Mouse (Mus musculus): ENCODE results near the gene Atad3a. TPM values are rescaled to one million over a fixed set of nuclear protein-coding genes. Genes with fewer than 3 reads are reported as not detected.

Atad3a gene
- polyA plus RNA-seq, 1 experiment from 2014 or later: 77.4 TPM

DNA sequence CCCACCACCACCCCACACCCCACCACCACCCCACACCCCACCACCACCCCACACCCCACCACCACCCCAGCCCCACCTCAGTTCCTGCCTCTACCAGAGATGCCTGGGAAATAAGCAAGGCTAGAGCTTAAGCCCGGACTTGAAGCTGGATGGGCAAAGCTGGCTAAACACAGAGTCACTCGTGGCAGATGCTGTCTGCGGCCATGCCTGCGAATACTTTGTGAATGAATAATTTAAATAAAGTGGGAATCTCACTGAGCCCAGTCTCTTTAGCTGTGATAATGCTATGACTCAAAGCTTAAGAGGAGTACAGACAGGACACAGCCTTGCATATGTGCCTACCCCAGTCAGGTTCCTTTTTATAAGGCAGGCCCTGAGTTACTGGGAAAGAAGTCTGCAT, 18.6 kb upstream of the Atad3a start:
- Histone ChIP-seq H3K27ac (replicated peaks; ENCODE audit: low read depth, low read length) (no peak overlapping the region), H3K27me3 (ENCODE audit: control insufficient read depth, insufficient read depth, low read length) (peaks cover 4% of the 10 kb centered on the region; the same call in 1 of the 2 replicates), H3K9ac (replicated peaks; ENCODE audit: low read length) (no peak overlapping the region), H3K4me3 (replicated peaks; ENCODE audit: low read depth, low read length) (no peak overlapping the region), H3K4me1 (ENCODE audit: control insufficient read depth, insufficient read depth, low read length) (peaks cover 6% of the 10 kb centered on the region; the same call in 1 of the 2 replicates), H3K36me3 (ENCODE audit: control insufficient read depth, insufficient read depth, low read length) (no peaks in the 10 kb centered on the region), H3K4me2 (ENCODE audit: low read length) (no peak overlapping the region), H3K9me3 (ENCODE audit: control insufficient read depth, low read length) (no peaks in the 10 kb centered on the region)
- ATAC-seq (ENCODE audit: low FRiP score, low TSS enrichment): no peak
- 84% methylated on average over 4 of the region's 4 CpGs for WGBS
- no peak for DNase-seq

DNA sequence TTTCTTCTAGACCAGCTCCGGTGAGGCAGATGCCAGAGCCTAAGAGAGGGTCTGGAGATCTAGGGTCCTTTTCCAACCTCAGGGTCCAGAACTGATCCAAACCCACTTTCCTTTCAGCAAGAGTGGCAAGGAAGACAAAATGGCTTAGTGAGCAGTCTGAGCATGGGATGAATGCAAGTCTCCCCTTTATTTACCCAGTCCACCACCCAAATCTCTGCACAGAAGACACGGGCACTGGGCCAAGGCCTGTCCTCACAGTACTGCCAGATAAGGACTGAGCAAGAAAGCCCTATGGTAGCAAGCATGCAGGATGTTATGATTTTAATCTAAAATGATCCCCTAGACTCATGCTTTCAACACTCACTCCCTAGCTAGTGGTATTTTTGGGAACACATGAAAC, 16.9 kb upstream of the Atad3a start:
- Histone ChIP-seq H3K27ac (replicated peaks; ENCODE audit: low read depth, low read length) (no peak overlapping the region), H3K27me3 (ENCODE audit: control insufficient read depth, insufficient read depth, low read length) (peaks cover 18% of the 10 kb centered on the region; the same call in 1 of the 2 replicates)
- 83% methylated on average over 2 of the region's 2 CpGs for WGBS

DNA sequence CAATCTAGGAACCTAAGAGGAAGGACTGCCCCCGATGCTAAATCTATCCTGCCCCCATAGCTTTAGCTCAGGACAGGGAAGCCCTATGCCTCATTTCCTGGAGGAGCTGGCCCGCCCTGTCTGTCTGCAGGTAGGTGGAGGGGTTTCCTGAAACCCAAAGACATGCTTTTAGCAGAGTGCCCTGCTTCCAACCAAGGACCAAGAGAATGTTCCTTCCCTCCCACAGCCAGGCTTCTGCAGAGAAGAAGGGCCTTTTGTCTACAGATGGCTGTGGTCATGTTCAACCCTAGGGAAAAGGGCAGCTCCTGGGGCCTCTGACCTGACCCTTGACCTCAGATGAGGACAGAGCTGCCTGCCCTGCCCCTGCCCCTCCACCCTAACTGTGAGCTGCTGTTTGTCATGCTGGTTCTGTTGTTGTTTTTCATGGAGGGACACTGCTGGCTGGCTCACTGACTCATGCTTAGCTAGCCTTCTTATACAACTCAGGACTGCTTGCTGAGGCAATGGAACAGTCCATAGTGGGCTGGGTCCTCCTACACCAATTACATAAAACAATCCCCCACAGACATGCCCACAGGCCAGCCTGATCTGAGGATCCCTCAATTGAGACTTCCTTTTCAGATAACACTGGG, 15.9 kb upstream of the Atad3a start:
- no peak overlapping the region for H3K4me2 ChIP-seq (ENCODE audit: low read length)
- no peaks in the 10 kb centered on the region for H3K36me3 ChIP-seq (ENCODE audit: control insufficient read depth, insufficient read depth, low read length)
- H3K27me3 ChIP-seq (ENCODE audit: control insufficient read depth, insufficient read depth, low read length): peaks cover 24% of the 10 kb centered on the region; the same call in 1 of the 2 replicates
- DNase-seq (no peak), ATAC-seq (ENCODE audit: low FRiP score, low TSS enrichment) (no peak)
- peaks cover 12% of the 10 kb centered on the region; the same call in 1 of the 2 replicates for H3K4me1 ChIP-seq (ENCODE audit: control insufficient read depth, insufficient read depth, low read length)
- no peak overlapping the region for H3K9ac ChIP-seq (replicated peaks; ENCODE audit: low read length)
- WGBS: 34% methylated on average over 2 of the region's 2 CpGs
- H3K9me3 ChIP-seq (ENCODE audit: control insufficient read depth, low read length): no peaks in the 10 kb centered on the region
- no peak overlapping the region for H3K27ac ChIP-seq (replicated peaks; ENCODE audit: low read depth, low read length)
- no peak overlapping the region for H3K4me3 ChIP-seq (replicated peaks; ENCODE audit: low read depth, low read length)

More for the DNA sequence above, 16.9 kb upstream of the Atad3a start:
- peaks cover 12% of the 10 kb centered on the region; the same call in 1 of the 2 replicates for H3K4me1 ChIP-seq (ENCODE audit: control insufficient read depth, insufficient read depth, low read length)
- ATAC-seq (ENCODE audit: low FRiP score, low TSS enrichment) (no peak), DNase-seq (no peak)
- H3K4me2 ChIP-seq (ENCODE audit: low read length): no peak overlapping the region
- no peaks in the 10 kb centered on the region for H3K9me3 ChIP-seq (ENCODE audit: control insufficient read depth, low read length)
- H3K4me3 ChIP-seq (replicated peaks; ENCODE audit: low read depth, low read length): no peak overlapping the region
- H3K9ac ChIP-seq (replicated peaks; ENCODE audit: low read length): no peak overlapping the region
- no peaks in the 10 kb centered on the region for H3K36me3 ChIP-seq (ENCODE audit: control insufficient read depth, insufficient read depth, low read length)

DNA sequence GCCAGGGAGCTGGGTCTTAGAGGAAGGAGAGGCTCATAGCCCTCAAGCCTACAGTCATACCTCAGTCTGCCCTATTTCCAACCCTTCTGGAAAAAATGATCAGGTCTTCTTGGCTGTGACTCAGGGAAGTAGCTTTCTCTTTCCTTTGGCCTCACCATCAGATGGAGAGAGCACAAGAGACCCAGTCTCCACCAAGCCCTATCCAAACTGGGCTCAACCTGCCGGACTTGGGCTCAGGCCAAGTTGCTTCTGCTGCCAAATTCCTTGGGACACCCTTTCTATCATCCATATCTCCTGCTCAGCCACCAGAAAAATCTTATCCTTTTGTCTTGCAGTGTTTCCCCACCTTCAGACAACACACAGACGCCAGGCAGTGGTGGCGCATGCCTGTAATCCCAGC, 15.0 kb upstream of the Atad3a start:
- Histone ChIP-seq H3K9ac (replicated peaks; ENCODE audit: low read length) (no peak overlapping the region), H3K4me2 (ENCODE audit: low read length) (no peak overlapping the region), H3K27ac (replicated peaks; ENCODE audit: low read depth, low read length) (0 out of 2 replicates have a peak overlapping the region, but pooled peaks have one; percentile 13), H3K4me1 (ENCODE audit: control insufficient read depth, insufficient read depth, low read length) (peaks cover 12% of the 10 kb centered on the region; the same call in 1 of the 2 replicates), H3K9me3 (ENCODE audit: control insufficient read depth, low read length) (no peaks in the 10 kb centered on the region), H3K4me3 (replicated peaks; ENCODE audit: low read depth, low read length) (no peak overlapping the region), H3K27me3 (ENCODE audit: control insufficient read depth, insufficient read depth, low read length) (peaks cover 24% of the 10 kb centered on the region; the same call in 1 of the 2 replicates), H3K36me3 (ENCODE audit: control insufficient read depth, insufficient read depth, low read length) (no peaks in the 10 kb centered on the region)
- ATAC-seq (ENCODE audit: low FRiP score, low TSS enrichment) (no peak), DNase-seq (no peak)
- 83% methylated on average over 3 of the region's 3 CpGs for WGBS

DNA sequence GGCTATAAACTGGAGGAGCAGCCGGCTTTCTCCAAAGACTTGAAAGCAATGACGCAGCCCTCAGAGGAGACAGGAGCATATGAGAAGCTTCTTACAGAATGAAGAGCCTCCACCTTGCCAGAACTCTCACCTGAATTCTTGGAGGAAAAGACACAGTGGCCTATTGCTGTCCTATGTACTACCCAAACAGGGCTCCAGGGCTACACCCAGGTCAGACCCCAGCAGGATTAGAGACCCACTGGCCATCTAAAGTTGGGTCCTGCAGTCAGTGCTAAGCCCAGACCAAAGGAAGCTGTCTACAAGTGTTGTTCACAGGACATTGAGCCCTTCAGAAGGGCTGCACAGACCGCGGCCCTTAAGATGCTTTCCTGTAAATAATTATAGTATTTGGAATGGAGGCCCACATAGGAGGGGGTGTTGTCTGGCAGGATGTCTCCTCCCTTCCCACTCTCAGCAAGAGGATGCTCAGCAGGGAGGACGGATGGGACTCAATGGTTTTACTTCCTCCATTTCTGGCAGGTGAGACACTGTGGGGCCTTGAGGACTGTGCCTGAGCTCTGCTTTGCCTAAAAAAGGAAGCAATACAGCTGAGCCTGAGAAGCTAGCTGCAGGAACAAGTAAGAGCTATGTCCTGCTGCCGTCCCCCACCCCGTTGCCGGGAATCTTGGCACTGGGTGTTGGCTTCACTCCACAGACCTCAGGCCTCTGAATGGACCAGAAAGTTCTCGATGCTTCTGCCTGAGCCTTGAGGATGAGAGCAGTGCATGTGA, 14.3 kb upstream of the Atad3a start:
- no peaks in the 10 kb centered on the region for H3K36me3 ChIP-seq (ENCODE audit: control insufficient read depth, insufficient read depth, low read length)
- DNase-seq (peak; percentile 48), ATAC-seq (ENCODE audit: low FRiP score, low TSS enrichment) (no peak)
- H3K4me3 ChIP-seq (replicated peaks; ENCODE audit: low read depth, low read length): peak overlapping the region; percentile 36
- H3K27me3 ChIP-seq (ENCODE audit: control insufficient read depth, insufficient read depth, low read length): peaks cover 24% of the 10 kb centered on the region; the same call in 1 of the 2 replicates
- H3K4me2 ChIP-seq (ENCODE audit: low read length): peak overlapping the region; percentile 67
- no peaks in the 10 kb centered on the region for H3K9me3 ChIP-seq (ENCODE audit: control insufficient read depth, low read length)
- H3K27ac ChIP-seq (replicated peaks; ENCODE audit: low read depth, low read length): peak overlapping the region; percentile 53
- peaks cover 16% of the 10 kb centered on the region; the same call in 1 of the 2 replicates for H3K4me1 ChIP-seq (ENCODE audit: control insufficient read depth, insufficient read depth, low read length)
- peak overlapping the region; percentile 52 for H3K9ac ChIP-seq (replicated peaks; ENCODE audit: low read length)
- 68% methylated on average over 9 of the region's 9 CpGs for WGBS

DNA sequence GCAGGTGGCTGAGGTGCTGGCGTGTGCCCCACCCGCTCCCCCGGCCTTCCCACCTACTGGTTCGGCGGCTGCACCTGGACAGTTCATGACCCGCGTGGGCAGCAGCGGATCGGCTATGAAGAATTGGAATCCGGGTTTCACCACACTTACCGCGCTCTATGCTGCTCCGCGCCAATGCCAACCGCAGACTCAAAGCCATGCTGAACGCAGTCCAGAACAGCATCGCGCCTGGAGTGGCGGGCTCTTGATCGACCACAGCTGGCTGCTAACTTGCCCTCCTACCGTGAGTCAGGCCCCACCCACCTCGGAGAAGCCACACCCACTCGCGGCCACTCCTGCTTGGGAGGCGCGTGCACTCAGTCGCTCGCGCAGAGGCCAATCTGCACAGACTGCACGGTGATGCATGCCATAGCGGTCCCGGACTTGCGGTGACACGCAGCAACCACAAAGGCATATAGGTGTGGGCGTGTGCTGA, 13.4 kb upstream of the Atad3a start, which contains the start of gene Vwa1:
Gene Vwa1, minus strand, starts transcription at position 419 of the 475 bp plus-strand sequence.
- ATAC-seq (ENCODE audit: low FRiP score, low TSS enrichment): peak; percentile 72
- H3K4me2 ChIP-seq (ENCODE audit: low read length): peak within 1 kb of the TSS; percentile 67
- peak within 1 kb of the TSS; percentile 36 for H3K4me3 ChIP-seq (replicated peaks; ENCODE audit: low read depth, low read length)
- no peaks in the 10 kb centered on the region for H3K36me3 ChIP-seq (ENCODE audit: control insufficient read depth, insufficient read depth, low read length)
- no peaks in the 10 kb centered on the region for H3K9me3 ChIP-seq (ENCODE audit: control insufficient read depth, low read length)
- peak within 1 kb of the TSS; percentile 52 for H3K9ac ChIP-seq (replicated peaks; ENCODE audit: low read length)
- H3K27ac ChIP-seq (replicated peaks; ENCODE audit: low read depth, low read length): peak within 1 kb of the TSS; percentile 53
- DNase-seq: peak; percentile 90
- WGBS: 1% methylated on average over 35 of the region's 35 CpGs
- peaks cover 19% of the 10 kb centered on the region; the same call in 1 of the 2 replicates for H3K4me1 ChIP-seq (ENCODE audit: control insufficient read depth, insufficient read depth, low read length)
- peaks cover 24% of the 10 kb centered on the region; the same call in 1 of the 2 replicates for H3K27me3 ChIP-seq (ENCODE audit: control insufficient read depth, insufficient read depth, low read length)

DNA sequence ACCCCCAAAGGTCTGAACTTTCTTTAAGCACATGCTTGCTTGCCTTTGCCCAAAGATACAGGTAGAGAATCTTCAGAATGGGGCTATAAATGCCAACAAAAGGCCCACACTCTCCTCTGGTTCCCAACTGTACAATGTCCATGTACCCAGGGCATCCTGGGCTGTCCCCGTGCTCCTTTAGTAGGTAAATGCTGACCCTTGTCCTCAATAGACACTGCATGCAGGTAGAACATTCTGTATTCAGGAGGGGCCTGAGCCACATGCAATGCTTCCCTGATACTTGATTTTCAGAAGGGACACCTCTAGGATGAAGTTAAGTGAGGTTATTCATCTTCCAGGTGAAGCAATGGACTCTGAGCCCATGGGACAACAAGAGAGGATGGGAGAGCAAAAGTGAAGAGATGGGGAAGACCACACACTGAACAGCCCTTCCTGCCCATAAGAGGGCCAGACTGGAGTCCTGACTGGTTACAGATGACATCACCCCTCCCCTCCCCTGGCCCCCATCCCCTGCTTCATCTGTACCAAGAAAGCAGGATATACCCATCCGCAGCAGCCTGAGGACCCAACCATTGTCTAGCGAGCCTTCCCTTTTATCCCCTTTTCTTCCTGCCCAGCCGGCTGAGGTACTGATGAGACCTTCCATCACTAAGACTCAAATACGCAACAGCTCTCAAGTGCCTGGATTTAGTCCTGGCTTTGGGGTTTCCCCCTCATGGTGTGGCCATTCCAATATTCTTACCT, 12.6 kb upstream of the Atad3a start:
- no peak for ATAC-seq (ENCODE audit: low FRiP score, low TSS enrichment)
- DNase-seq: no peak

DNA sequence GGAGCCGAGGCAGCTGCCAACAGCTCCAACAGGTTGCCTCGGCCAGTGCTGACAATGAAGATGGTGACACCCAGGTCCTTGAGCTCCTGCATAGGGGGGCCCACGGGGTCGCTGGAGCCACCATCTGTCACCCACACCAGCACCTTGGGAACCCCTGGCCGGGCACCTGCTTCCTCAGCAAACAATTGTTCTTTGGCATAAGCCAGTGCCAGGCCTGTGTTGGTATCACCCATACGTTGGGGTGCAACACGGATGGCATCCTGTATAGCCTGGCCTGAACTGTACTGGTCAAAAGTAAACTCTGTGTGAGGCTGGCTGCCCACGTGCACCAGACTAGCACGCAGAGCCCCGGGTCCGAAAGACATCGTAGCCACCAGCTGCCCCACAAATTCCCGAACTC, 11.9 kb upstream of the Atad3a start:
- no peak for DNase-seq
- Histone ChIP-seq H3K27ac (replicated peaks; ENCODE audit: low read depth, low read length) (no peak overlapping the region), H3K4me3 (replicated peaks; ENCODE audit: low read depth, low read length) (no peak overlapping the region), H3K9me3 (ENCODE audit: control insufficient read depth, low read length) (no peaks in the 10 kb centered on the region), H3K4me1 (ENCODE audit: control insufficient read depth, insufficient read depth, low read length) (peaks cover 19% of the 10 kb centered on the region; the same call in 1 of the 2 replicates), H3K4me2 (ENCODE audit: low read length) (peak overlapping the region; percentile 67; the same call in 1 of the 2 replicates), H3K27me3 (ENCODE audit: control insufficient read depth, insufficient read depth, low read length) (peaks cover 24% of the 10 kb centered on the region; the same call in 1 of the 2 replicates), H3K36me3 (ENCODE audit: control insufficient read depth, insufficient read depth, low read length) (no peaks in the 10 kb centered on the region), H3K9ac (replicated peaks; ENCODE audit: low read length) (no peak overlapping the region)
- 88% methylated on average over 13 of the region's 13 CpGs for WGBS
- no peak for ATAC-seq (ENCODE audit: low FRiP score, low TSS enrichment)

More for the DNA sequence above, 12.6 kb upstream of the Atad3a start:
- no peaks in the 10 kb centered on the region for H3K36me3 ChIP-seq (ENCODE audit: control insufficient read depth, insufficient read depth, low read length)
- 36% methylated on average over 5 of the region's 5 CpGs for WGBS
- H3K27me3 ChIP-seq (ENCODE audit: control insufficient read depth, insufficient read depth, low read length): peaks cover 24% of the 10 kb centered on the region; the same call in 1 of the 2 replicates
- H3K4me2 ChIP-seq (ENCODE audit: low read length): peak overlapping the region; percentile 67
- H3K9me3 ChIP-seq (ENCODE audit: control insufficient read depth, low read length): no peaks in the 10 kb centered on the region
- H3K9ac ChIP-seq (replicated peaks; ENCODE audit: low read length): no peak overlapping the region
- peak overlapping the region; percentile 36 for H3K4me3 ChIP-seq (replicated peaks; ENCODE audit: low read depth, low read length)
- no peak overlapping the region for H3K27ac ChIP-seq (replicated peaks; ENCODE audit: low read depth, low read length)
- H3K4me1 ChIP-seq (ENCODE audit: control insufficient read depth, insufficient read depth, low read length): peaks cover 19% of the 10 kb centered on the region; the same call in 1 of the 2 replicates
